Mouse (Mus musculus) kidney, postnatal 36 days (tissue): Measurements from ENCODE around the gene Gamt.
"Not testable (repeated sequence)": the region's sequence is repeated elsewhere in the genome, so short reads cannot be mapped to it uniquely, and the experiment has no call there.

Experiments
- DNase-seq, 2 experiments: peaks; one replicate each; pipeline ENCODE4 v3.0.0; 2021 to 2022; ENCODE audit warnings: mixed read lengths in 2 of 2

The Gamt gene

GRCm38 (mm10) chr10:80257936-80258335 lies 2.9 kb downstream of the Gamt start:
- no peak for DNase-seq

GRCm38 (mm10) chr10:80255881-80256535 lies 4.8 kb downstream of the Gamt start:
- DNase-seq = peak in 1 of 2 experiments; percentile 78

DNA sequence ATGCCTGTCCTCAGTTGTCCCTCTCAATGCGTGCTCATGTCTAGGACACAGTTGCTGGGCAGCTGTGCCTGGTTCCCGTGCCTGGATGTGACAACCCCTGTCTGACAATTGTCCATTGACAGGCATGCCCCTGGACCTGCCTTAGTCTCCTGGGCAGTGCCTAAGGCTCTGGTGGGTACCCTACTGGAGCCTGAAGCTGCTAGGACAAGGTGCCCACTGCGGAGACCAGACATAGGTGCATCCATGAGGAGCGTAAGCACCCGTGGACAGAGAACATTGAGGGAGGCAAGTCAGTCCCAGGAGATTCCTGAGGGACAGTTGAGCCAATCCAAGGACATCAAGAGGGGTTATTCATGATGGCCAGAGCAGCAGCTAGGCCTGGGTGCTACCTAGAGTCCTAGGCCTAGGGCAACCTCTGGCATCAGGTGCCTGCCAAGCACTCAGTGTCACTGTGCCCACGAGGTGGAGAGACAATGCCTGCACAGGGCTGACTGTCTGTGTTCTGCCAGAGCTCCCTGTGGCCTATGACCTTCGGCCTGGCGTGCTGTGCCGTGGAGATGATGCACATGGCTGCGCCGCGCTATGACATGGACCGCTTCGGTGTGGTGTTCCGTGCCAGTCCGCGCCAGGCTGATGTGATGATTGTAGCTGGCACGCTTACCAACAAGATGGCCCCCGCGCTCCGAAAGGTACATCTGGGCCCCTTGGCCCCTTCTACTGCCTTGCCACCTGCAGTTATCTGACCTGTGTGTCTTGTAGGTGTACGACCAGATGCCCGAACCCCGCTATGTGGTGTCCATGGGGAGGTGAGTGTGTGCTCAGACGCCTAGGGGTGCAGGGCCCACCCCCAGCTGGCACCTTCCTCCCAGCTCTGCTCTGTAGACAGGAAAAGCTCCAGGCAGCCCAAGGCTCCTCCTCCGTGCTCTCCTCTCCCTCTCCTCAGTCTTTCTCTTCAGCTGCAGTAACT lies 6.2 kb downstream of the Gamt start:
- DNase-seq = no peak

DNA sequence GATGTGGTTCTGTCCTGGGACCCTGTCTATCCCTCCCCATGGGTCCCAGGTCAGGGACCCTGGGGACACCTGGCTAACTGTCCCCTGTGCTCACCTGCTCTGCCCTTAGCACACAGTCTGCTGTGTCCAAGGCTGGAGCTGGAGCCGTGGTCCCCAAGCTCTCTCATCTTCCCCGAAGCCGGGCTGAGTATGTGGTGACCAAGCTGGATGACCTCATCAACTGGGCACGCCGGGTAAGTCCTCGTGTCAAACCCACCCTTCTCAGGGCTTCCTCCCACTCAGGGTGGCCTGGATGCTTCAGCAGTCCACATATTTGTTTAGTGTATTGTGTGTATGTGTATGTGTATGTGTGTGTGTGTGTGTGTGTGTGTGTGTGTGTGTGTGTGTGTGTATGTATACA lies 7.3 kb downstream of the Gamt start:
- DNase-seq = no peak

GRCm38 (mm10) chr10:80252493-80253274 lies 8.1 kb downstream of the Gamt start:
- no peak for DNase-seq

DNA sequence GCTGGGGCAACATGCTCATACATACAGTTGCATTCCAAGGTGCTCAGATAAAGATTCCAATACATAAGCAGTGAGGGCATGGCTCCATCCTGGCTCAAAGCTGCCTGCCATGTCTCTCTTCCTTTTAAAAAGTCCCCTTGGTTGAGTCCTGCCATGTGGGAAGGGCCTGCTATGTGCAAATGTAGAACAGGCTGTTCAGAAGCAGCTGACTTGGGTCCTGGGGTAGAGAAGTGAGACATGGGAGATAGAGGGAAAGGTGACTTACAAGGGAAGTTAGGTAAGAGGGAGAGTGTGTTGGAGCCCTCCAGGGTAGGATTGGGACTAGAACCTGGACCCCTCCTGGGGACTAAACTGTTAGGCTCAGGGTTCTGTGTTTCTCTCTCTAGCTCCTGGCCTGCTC lies 8.8 kb downstream of the Gamt start:
- no peak for DNase-seq

DNA sequence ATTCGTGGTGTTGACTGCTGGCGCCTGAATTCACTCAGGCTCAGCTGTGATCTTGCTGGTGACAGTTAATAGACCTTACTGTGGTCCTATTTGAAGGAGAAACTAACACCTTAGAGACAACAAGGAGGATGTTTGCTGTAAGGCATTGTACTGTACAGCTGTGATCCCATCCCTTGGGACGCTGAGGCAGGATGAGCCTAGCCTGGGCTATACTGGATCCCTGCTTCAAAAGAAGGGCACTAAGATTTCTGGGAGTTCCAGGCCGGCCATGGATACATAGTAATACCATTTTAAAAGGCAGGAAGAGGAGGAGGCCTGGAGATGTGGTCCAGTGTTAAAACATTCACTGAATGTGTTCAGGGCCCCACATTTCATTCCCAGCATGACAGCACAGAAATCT lies 10.2 kb downstream of the Gamt start:
- DNase-seq = no peak

GRCm38 (mm10) chr10:80250059-80250458 lies 10.8 kb downstream of the Gamt start:
- DNase-seq = no peak

DNA sequence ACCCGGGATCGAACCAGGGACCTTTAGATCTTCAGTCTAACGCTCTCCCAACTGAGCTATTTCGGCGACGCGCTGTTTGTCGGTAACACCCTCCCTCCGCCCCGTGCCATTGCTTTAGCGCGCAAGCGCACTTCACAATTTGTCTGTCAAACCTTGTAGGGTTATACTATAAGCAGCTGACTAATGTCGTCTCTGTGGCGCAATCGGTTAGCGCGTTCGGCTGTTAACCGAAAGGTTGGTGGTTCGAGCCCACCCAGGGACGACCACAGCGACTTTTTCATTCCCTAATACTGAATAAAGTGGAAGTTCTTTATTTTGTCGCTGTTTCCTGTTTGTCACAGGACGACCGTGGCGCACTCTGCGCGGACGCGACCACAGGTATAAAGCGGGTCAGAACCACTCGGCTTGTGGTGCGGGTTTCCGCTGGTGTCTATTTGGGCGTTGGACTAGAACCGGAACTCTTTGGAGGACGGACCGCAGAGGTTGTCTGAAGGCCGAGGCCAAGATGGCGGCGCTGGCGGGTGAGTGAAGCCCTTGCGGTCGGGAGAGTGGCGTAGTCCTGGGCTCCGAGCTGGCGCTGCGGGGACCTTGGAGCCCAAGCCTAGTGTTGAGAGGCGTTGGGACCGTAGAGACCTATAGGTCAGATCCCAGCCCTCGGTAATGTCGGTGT lies 11.7 kb downstream of the Gamt start, which contains the start of gene Ndufs7:
Gene Ndufs7 (plus strand): TSS at position 151 of the 670 bp plus-strand sequence.
- peak; percentile 93 to 94 for DNase-seq

DNA sequence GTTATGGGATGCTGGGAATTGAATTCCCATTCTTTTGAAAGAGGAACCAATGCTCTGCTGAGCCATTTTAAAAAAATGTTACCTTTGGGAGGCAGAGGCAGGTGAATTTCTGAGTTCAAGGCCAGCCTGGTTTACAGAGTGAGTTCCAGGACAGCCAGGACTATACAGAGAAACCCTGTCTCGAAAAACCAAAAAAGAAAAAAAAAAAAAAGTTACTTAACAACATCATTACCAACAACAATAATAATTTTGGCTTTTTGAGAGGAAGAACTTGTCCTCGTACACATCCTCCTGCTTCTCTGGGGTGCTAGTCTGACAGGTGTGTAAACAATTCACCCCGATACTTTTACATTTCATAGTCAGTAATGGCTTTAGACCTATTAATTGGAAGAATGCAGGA lies 12.4 kb downstream of the Gamt start:
- DNase-seq = not testable (repeated sequence)

- peak in 1 of 2 experiments; percentile 39 for DNase-seq
These were observed 13.0 kb downstream of the Gamt start for GRCm38 (mm10) chr10:80247849-80248248.

GRCm38 (mm10) chr10:80245600-80245999 lies 15.2 kb downstream of the Gamt start:
- DNase-seq = peak; percentile 85 to 92

GRCm38 (mm10) chr10:80244791-80245399 lies 15.9 kb downstream of the Gamt start:
- DNase-seq = peak; percentile 48 to 62

- no peak for DNase-seq
These were observed 18.2 kb downstream of the Gamt start for GRCm38 (mm10) chr10:80242607-80243006.

DNA sequence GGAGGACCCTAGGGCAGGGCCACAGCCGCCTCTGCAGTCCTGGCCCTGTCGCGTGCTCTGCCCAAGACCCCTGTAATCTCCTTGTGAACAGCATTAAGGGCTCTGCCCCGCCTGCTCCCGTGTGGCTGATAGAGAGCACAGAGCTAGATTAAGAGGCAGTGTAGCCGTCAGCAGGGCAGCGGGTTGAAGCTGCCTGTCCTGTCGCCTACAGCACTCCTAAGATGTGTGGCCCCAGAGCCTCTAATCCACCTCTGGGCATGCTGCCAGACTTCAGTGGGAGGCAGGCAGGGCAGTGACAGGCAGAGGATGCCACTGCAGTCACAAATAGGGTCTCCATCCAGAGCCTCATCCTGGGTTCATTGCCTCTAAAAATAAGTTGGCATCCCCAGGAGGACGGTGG lies 18.7 kb downstream of the Gamt start:
- DNase-seq = peak in 1 of 2 experiments; percentile 33

DNA sequence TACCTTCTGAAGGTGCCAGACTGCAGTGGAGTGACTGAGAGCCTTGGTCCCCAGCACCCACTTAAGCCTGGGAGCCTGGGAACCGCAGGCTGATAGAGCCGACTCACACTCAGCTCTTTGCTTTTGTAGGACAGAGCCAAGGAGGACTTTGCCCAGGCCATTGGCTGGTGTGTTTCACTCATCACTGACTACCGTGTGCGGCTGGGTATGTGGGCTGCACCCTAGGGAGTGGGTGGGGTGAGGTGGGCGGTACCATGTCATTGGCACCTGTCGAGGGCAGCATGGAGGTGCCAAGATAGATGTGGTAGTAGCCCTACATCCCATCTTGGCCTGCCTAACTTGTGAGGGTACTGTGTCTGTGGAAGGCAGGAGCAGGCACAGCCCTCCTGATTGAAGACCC lies 21.0 kb downstream of the Gamt start:
- peak; percentile 55 to 67 for DNase-seq

DNA sequence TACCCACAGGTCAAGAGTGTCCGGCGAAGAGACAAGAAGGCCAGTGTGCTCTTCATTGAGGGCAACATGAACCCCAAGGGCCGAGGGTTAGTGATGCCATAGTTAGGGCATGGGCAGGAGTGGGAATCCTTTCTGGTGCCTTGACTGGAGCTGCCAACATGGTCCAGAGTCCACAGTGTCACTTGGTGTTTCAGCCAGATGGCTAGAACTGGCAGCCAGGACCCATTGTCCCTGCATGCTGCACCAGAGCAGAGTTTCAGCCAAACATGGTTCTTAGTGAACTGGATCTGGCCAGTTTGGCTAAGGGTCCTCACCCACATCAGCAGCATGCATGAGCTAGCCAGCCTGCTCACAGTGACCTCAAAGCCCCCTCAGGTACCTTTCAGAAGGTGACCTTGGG lies 22.5 kb downstream of the Gamt start:
- DNase-seq = peak; percentile 43 to 48

GRCm38 (mm10) chr10:80237020-80237419 lies 23.8 kb downstream of the Gamt start:
- DNase-seq = peak in 1 of 2 experiments; percentile 35

DNA sequence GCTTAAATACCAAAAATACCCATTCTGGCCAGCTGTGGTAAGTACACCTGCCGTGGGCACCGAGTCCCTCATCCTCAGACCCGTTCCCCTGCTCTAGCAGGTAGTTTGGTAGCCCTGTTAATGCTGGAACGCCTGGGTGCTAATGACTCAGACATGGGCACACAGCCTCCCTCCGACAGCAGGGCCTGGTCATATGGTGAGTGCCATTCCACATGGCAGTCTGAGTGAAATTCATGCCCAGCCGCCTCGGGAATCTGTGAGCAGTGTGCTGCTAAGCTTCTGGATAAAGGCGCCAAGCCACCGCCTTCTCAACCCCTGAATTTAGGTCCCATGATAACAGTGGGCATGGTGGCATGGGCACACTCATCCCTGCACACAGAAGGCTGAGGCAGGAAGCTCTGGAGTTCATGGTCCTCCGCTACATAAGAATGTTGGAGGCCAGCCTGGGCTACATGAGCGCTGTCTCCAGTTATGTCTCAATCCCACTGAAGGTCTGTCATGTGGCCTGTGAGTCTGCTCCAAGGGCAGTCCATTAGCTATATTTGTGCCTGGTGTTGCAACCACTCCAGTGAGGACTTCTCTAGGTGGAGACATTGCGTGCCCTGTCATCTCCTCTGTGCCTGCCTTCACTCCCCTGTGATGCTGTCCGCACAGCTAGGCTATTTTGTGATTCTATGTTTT lies 24.5 kb downstream of the Gamt start:
- no peak for DNase-seq

GRCm38 (mm10) chr10:80227877-80228775 lies 32.7 kb downstream of the Gamt start:
- peak; percentile 66 to 76 for DNase-seq
